Mouse (Mus musculus) forebrain, embryonic 12.5 days (tissue): Measurements from ENCODE around the gene Maml2. TPM values are rescaled to one million over a fixed set of nuclear protein-coding genes. Genes with fewer than 3 reads are reported as not detected.

Experiments used
- ATAC-seq: fragments of 200-750 bp; cut with Nextera tagmentation; 2 replicates; pipeline ENCODE4 v1.8.0; 2017; ENCODE audit warnings: moderate TSS enrichment; ENCODE audit not compliant: low FRiP score
- H3K27ac ChIP-seq: fragments of 300-500 bp; sonication (generic); 2 replicates; pipeline ENCODE4 v1.5.1; 2016; ENCODE audit warnings: mild to moderate bottlenecking
- H3K27me3 ChIP-seq: fragments of 300-500 bp; sonication (generic); 2 replicates; pipeline ENCODE4 v1.6.1; 2016; ENCODE audit warnings: mild to moderate bottlenecking
- H3K36me3 ChIP-seq: fragments of 300-500 bp; sonication (generic); replicated peaks from 2 replicates; pipeline ENCODE4 v1.6.1; 2016; ENCODE audit warnings: mild to moderate bottlenecking
- H3K4me1 ChIP-seq: fragments of 300-500 bp; sonication (generic); 2 replicates; pipeline ENCODE4 v1.6.1; 2016
- H3K4me2 ChIP-seq: fragments of 300-500 bp; sonication (generic); 2 replicates; pipeline ENCODE4 v1.6.1; 2016; ENCODE audit warnings: mild to moderate bottlenecking, moderate library complexity
- H3K4me3 ChIP-seq: fragments of 300-500 bp; sonication (generic); replicated peaks from 2 replicates; pipeline ENCODE4 v1.5.1; 2016; ENCODE audit warnings: mild to moderate bottlenecking
- H3K9ac ChIP-seq: fragments of 300-500 bp; sonication (generic); 2 replicates; pipeline ENCODE4 v1.6.1; 2016; ENCODE audit warnings: mild to moderate bottlenecking
- H3K9me3 ChIP-seq: fragments of 300-500 bp; sonication (generic); 2 replicates; pipeline ENCODE4 v1.6.1; 2016
- whole genome bisulfite sequencing: fragments of 180-500 bp; shearing (Covaris S2); methylation state at CpG from one replicate; pipeline ENCODE4 v1.1.7; 2016; 5-methylcytosine and 5-hydroxymethylcytosine counted together
- polyA plus RNA-seq: library from polyadenylated mRNA; unstranded; fragments of >200 nt; fragmentation: Nextera tagmentation; extraction: Ambion mirVana; gene quantifications from 2 replicates; pipeline ENCODE4 v1.2.1, GENCODE M21; 2016

Maml2 gene
- polyA plus RNA-seq, 1 experiment from 2014 or later = 10.4 TPM

DNA sequence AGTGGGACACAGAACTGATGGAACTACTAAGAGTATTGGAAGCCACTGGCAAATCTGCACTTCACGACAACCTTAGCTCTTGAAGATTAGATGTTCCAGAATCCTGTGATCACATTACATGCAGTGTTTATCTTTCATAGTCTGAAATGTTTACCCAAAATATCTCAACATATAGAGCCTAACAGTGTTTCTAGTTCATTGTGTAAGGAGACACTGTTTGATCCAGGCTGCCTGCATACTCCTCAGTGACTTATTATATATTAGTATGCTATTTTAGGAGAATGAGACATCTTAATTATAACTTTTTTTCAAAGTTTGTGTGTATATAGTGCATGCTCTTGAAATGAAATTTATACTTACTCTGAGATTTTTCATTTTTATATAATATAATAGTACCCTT, 188.2 kb downstream of the Maml2 start:
- no peak for ATAC-seq
- no peak overlapping the region for H3K27ac ChIP-seq
- no peaks in the 10 kb centered on the region for H3K27me3 ChIP-seq
- WGBS = 84% methylated on average over 1 of the region's 1 CpGs
- H3K9ac ChIP-seq = no peak overlapping the region
- H3K36me3 ChIP-seq = no peaks in the 10 kb centered on the region
- H3K9me3 ChIP-seq = no peaks in the 10 kb centered on the region
- no peak overlapping the region for H3K4me3 ChIP-seq
- no peak overlapping the region for H3K4me2 ChIP-seq
- peaks cover 21% of the 10 kb centered on the region for H3K4me1 ChIP-seq

GRCm38 (mm10) chr9:13491107-13491506, 193.3 kb downstream of the Maml2 start:
- no peak overlapping the region for H3K9ac ChIP-seq
- no peaks in the 10 kb centered on the region for H3K9me3 ChIP-seq

GRCm38 (mm10) chr9:13491854-13492620, 194.3 kb downstream of the Maml2 start:
- Histone ChIP-seq H3K27me3 (no peaks in the 10 kb centered on the region), H3K36me3 (no peaks in the 10 kb centered on the region), H3K27ac (no peak overlapping the region), H3K9me3 (no peaks in the 10 kb centered on the region), H3K4me3 (no peak overlapping the region), H3K4me2 (no peak overlapping the region), H3K4me1 (peaks cover 2% of the 10 kb centered on the region; the same call in 1 of the 2 replicates), H3K9ac (no peak overlapping the region)
- no peak for ATAC-seq
- 88% methylated on average over 9 of the region's 9 CpGs for WGBS

More at GRCm38 (mm10) chr9:13491107-13491506, 193.3 kb downstream of the Maml2 start:
- Histone ChIP-seq H3K36me3 (no peaks in the 10 kb centered on the region), H3K27ac (no peak overlapping the region), H3K4me3 (no peak overlapping the region), H3K4me1 (no peaks in the 10 kb centered on the region), H3K4me2 (no peak overlapping the region), H3K27me3 (no peaks in the 10 kb centered on the region)
- WGBS = 79% methylated on average over 1 of the region's 1 CpGs
- ATAC-seq = no peak

DNA sequence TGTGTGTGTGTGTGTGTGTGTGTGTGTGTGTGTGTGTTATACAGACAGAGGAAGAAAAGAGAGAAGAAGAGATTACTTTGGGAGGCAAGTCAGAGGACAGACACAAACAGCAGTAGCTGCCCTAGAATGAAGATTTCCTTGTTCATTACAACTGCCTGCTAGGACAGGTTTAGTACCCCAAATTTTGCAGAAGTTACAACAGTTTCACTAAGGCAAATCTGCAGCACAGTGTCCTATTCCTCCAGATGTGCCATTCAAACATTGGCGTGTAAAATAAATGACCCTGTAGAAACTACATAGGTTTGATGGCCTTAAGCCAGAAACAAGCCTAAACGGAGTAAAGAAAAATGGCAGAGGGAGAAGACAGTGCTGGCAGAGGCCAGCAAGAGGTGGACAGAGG, 195.1 kb downstream of the Maml2 start:
- H3K27ac ChIP-seq = no peak overlapping the region
- peaks cover 8% of the 10 kb centered on the region; the same call in 1 of the 2 replicates for H3K4me1 ChIP-seq
- no peak overlapping the region for H3K4me2 ChIP-seq
- H3K36me3 ChIP-seq = no peaks in the 10 kb centered on the region
- no peaks in the 10 kb centered on the region for H3K27me3 ChIP-seq
- 83% methylated on average over 2 of the region's 2 CpGs for WGBS
- no peak for ATAC-seq
- no peaks in the 10 kb centered on the region for H3K9me3 ChIP-seq
- no peak overlapping the region for H3K9ac ChIP-seq
- no peak overlapping the region for H3K4me3 ChIP-seq

GRCm38 (mm10) chr9:13493746-13494145, 196.0 kb downstream of the Maml2 start:
- 93% methylated on average over 2 of the region's 2 CpGs for WGBS
- no peak for ATAC-seq
- H3K9me3 ChIP-seq = no peaks in the 10 kb centered on the region
- H3K27me3 ChIP-seq = no peaks in the 10 kb centered on the region
- H3K27ac ChIP-seq = no peak overlapping the region
- H3K4me2 ChIP-seq = no peak overlapping the region
- no peaks in the 10 kb centered on the region for H3K36me3 ChIP-seq
- H3K9ac ChIP-seq = no peak overlapping the region
- H3K4me3 ChIP-seq = no peak overlapping the region
- H3K4me1 ChIP-seq = peaks cover 9% of the 10 kb centered on the region; the same call in 1 of the 2 replicates

GRCm38 (mm10) chr9:13495530-13495929, 197.8 kb downstream of the Maml2 start:
- Histone ChIP-seq H3K9me3 (no peaks in the 10 kb centered on the region), H3K27me3 (no peaks in the 10 kb centered on the region), H3K27ac (no peak overlapping the region), H3K4me1 (peaks cover 9% of the 10 kb centered on the region; the same call in 1 of the 2 replicates), H3K9ac (no peak overlapping the region), H3K4me3 (no peak overlapping the region), H3K4me2 (no peak overlapping the region), H3K36me3 (no peaks in the 10 kb centered on the region)
- ATAC-seq = no peak

DNA sequence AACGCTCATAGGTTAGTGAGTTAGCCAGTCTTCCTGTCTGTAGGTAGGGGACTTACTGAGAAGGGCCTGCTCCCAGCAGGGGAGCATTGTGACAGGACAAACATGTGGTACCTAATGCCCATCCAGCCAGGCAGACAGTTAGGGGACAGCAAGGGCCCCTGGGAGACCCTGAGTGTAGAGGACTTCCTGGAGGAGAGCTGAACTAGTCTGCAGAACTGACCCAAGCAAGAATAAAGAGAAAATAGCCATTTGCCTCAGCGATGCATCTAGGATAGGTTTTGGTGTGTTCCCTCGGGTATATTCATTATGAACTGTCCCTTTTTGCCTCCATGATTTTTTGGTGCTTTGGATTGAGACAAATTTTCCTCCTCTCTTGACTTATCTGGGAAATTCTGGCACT, 199.3 kb downstream of the Maml2 start:
- H3K36me3 ChIP-seq = no peaks in the 10 kb centered on the region
- no peak for ATAC-seq
- WGBS = 65% methylated on average over 3 of the region's 3 CpGs
- no peaks in the 10 kb centered on the region for H3K9me3 ChIP-seq
- no peak overlapping the region for H3K4me3 ChIP-seq
- H3K4me1 ChIP-seq = peaks cover 9% of the 10 kb centered on the region; the same call in 1 of the 2 replicates
- no peak overlapping the region for H3K9ac ChIP-seq
- H3K27me3 ChIP-seq = no peaks in the 10 kb centered on the region
- no peak overlapping the region for H3K4me2 ChIP-seq
- no peak overlapping the region for H3K27ac ChIP-seq

DNA sequence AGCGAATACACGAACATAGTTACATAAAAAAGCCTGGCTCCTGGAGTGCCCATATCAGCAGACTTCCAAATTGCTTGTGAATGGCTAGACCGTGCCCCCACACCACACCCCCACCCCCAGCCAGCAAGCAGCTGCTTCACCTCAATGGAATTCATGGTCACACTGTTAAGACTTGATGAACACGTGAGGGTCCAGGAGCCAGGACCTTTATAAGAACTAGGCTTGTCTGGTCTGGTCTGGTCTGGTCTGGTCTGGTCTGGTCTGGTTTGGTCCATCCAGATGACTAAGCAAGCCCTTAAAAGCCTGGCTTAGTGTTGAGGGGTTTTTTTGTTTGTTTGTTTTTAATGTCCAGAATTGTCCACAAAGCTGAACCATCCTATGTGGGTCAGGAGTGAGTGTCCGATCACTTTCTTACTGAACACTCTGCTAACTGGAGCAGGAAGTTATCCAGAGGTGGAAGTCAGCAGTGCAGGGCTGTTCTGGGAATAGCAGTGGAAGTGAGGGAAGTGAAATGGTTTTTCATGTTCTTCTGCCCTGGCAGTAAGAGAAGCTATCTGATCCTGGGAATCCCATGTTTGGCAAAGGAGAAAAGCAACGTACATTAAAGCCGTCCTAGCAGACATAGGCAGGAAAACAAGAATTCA, 200.1 kb downstream of the Maml2 start:
- H3K9ac ChIP-seq = no peak overlapping the region
- no peak overlapping the region for H3K27ac ChIP-seq
- no peak overlapping the region for H3K4me3 ChIP-seq
- ATAC-seq = peak; percentile 30; the same call in 1 of the 2 replicates
- H3K4me1 ChIP-seq = peaks cover 9% of the 10 kb centered on the region; the same call in 1 of the 2 replicates
- no peaks in the 10 kb centered on the region for H3K9me3 ChIP-seq
- H3K36me3 ChIP-seq = no peaks in the 10 kb centered on the region
- no peak overlapping the region for H3K4me2 ChIP-seq
- WGBS = 63% methylated on average over 7 of the region's 7 CpGs
- H3K27me3 ChIP-seq = no peaks in the 10 kb centered on the region

DNA sequence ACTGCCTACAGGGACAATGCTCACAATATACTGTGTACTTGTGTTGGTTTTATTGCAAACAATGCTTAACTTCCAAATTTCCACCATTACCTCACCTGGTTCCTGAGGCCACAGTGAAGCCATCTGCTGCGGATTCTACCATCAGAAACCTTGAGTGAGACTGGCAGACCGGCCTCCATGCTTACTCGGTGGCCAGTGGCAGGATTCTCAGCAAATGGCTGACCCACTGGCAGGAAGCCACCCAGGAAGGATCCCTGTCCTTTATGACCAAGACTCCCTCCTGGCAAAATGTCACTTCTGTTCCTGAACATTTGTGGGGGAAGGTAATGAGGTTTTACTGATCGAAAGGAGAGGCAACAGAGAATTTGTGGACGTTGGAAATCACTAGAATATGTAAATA, 202.3 kb downstream of the Maml2 start:
- no peak for ATAC-seq
- H3K27me3 ChIP-seq = no peaks in the 10 kb centered on the region
- peaks cover 9% of the 10 kb centered on the region for H3K4me1 ChIP-seq
- H3K4me3 ChIP-seq = no peak overlapping the region
- no peak overlapping the region for H3K27ac ChIP-seq
- H3K9me3 ChIP-seq = no peaks in the 10 kb centered on the region
- no peak overlapping the region for H3K9ac ChIP-seq
- WGBS = 87% methylated on average over 5 of the region's 5 CpGs
- no peak overlapping the region for H3K4me2 ChIP-seq
- no peaks in the 10 kb centered on the region for H3K36me3 ChIP-seq

DNA sequence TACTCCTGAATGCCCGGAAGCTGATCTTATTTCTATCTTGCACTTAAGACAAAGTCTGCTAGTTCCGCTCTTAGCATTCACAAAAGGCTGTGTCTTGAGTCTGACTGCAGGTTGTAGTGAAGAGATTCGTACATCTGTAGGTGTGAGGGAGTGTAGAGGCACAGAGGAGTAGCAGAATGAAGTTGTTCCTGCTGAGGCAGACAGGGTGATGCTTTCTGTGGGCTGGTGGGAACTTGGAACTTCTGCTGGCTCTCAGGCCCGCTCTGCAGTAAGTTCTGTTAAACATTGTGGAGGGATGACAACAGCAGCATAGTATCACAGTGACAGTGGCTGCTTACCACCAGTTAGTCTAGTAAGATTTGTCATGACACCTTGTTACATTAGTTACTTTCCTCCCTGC, 207.3 kb downstream of the Maml2 start:
- Histone ChIP-seq H3K36me3 (no peaks in the 10 kb centered on the region), H3K27ac (no peak overlapping the region), H3K9ac (no peak overlapping the region), H3K4me2 (no peak overlapping the region), H3K4me3 (no peak overlapping the region), H3K4me1 (no peaks in the 10 kb centered on the region; the same call in 1 of the 2 replicates), H3K9me3 (no peaks in the 10 kb centered on the region), H3K27me3 (no peaks in the 10 kb centered on the region)
- ATAC-seq = no peak
- 92% methylated on average over 4 of the region's 4 CpGs for WGBS

- H3K4me3 ChIP-seq = no peak overlapping the region
- no peaks in the 10 kb centered on the region; the same call in 1 of the 2 replicates for H3K4me1 ChIP-seq
- no peaks in the 10 kb centered on the region for H3K9me3 ChIP-seq
- H3K36me3 ChIP-seq = no peaks in the 10 kb centered on the region
- no peak overlapping the region for H3K4me2 ChIP-seq
- ATAC-seq = no peak
- no peaks in the 10 kb centered on the region for H3K27me3 ChIP-seq
- no peak overlapping the region for H3K9ac ChIP-seq
- no peak overlapping the region for H3K27ac ChIP-seq
- 78% methylated on average over 6 of the region's 6 CpGs for WGBS
Measured at GRCm38 (mm10) chr9:13506956-13507821, 209.4 kb downstream of the Maml2 start.

GRCm38 (mm10) chr9:13507822-13508188, 210.0 kb downstream of the Maml2 start:
- WGBS = 94% methylated on average over 9 of the region's 9 CpGs
- Histone ChIP-seq H3K4me2 (no peak overlapping the region), H3K9ac (no peak overlapping the region), H3K27ac (no peak overlapping the region), H3K4me3 (no peak overlapping the region), H3K27me3 (no peaks in the 10 kb centered on the region), H3K9me3 (no peaks in the 10 kb centered on the region), H3K4me1 (no peaks in the 10 kb centered on the region; the same call in 1 of the 2 replicates), H3K36me3 (no peaks in the 10 kb centered on the region)
- no peak for ATAC-seq
